Mouse (Mus musculus) kidney, adult 10 weeks (tissue): ENCODE results near the gene Vmn1r12. TPM values are rescaled to one million over a fixed set of nuclear protein-coding genes. Genes with fewer than 3 reads are reported as not detected.

Experiments used
- polyA plus RNA-seq: library from polyadenylated mRNA; stranded (reverse); fragments of 350-450 nt; fragmentation: Illumina TruSeq; extraction: RNeasy Lipid Tissue Mini Kit (QIAGEN cat#74804); gene quantifications from one replicate; pipeline ENCODE4 v1.2.3, GENCODE M21; 2014; ENCODE audit warnings: low read depth, low replicate concordance

Vmn1r12 gene
- not detected for polyA plus RNA-seq

GRCm38 (mm10) chr6:57156619-57157018, at the start of gene Vmn1r12:
Gene Vmn1r12 (plus strand): TSS chr6:57156919.

DNA sequence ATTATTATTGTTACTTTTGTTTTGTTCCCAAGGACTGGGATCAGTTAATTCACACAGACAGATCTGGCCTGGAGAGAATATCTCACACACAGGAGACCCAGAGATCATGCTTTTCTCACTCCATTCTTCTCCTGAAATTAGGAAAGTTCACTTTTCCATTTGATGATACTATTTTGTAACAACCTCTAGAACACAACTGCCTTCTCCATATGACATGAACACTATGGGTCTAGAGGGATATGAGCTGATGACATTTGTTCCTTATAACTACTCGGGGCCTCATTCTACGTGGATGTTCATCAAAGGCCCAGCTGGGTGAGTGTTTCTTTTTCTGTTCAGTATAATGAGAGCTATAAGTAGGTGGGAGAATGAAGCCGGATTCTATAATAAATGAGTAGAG, 47.6 kb upstream of the Vmn1r12 start, which contains the start of gene Vmn1r10:
Gene Vmn1r10, plus strand, starts transcription at position 301 of the 400 bp plus-strand sequence.

DNA sequence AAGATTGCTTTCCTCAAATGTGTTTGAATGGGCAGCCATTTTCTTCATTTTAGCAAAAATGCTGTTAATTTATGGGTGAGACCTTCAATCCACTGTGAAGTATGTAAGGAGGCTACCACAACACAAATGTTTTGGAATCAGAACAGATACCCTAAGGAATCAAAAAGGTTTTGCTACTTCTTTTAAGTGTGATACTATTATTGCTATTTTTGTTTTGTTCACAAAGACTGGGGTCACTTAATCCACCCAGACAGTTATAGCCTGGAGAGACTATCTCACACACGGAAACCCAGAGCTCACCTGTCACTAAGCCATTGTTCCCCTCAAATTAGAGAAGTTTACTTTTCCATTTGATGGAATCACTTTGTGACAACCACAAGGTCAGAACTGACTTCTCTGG, 23.6 kb upstream of the Vmn1r12 start, which contains the start of gene Vmn1r11:
Gene Vmn1r11, plus strand, starts transcription at position 301 of the 400 bp plus-strand sequence.

DNA sequence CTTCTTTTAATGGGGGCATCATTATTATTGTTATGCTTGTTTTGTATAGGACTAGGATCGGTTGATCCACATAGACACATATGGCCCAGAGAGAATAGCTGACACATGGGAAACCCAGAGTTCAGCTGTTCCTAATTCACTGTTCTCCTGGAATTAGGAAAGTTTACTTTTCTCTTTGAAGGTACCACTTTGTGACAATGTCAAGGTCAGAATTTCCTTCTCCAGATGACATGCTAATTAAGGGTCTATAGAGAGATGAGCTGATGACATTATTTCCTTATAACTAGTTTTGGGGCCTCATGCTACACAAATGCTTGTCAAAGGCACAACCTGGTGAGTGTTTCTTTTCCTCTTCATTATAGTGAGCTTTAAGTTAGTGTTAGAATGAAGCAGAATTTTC, 46.3 kb downstream of the Vmn1r12 start, which contains the start of gene Vmn1r13:
Gene Vmn1r13, plus strand, starts transcription at position 301 of the 400 bp plus-strand sequence.

Other genes starting within 250 kb of the Vmn1r12 start
- gene Nt5c3, start 233.0 kb upstream of the Vmn1r12 start, polyA plus RNA-seq, result 206 TPM
- 1.9 TPM for gene Vmn1r4, start 232.9 kb upstream of the Vmn1r12 start, polyA plus RNA-seq
- gene Vmn1r5, start 186.6 kb upstream of the Vmn1r12 start, polyA plus RNA-seq, result not detected
- gene Vmn1r6, start 159.7 kb upstream of the Vmn1r12 start, polyA plus RNA-seq, result not detected
- gene Vmn1r7, start 131.6 kb upstream of the Vmn1r12 start, polyA plus RNA-seq, result not detected
- gene Vmn1r8, start 124.6 kb upstream of the Vmn1r12 start, polyA plus RNA-seq, result not detected
- not detected for gene Vmn1r9, start 90.1 kb upstream of the Vmn1r12 start, polyA plus RNA-seq
- not detected for gene Vmn1r10, start 47.5 kb upstream of the Vmn1r12 start, polyA plus RNA-seq
- gene Vmn1r11, start 23.5 kb upstream of the Vmn1r12 start, polyA plus RNA-seq, result not detected
- not detected for gene Vmn1r13, start 46.4 kb downstream of the Vmn1r12 start, polyA plus RNA-seq
- gene Vmn1r14, start 74.8 kb downstream of the Vmn1r12 start, polyA plus RNA-seq, result not detected
- not detected for gene Vmn1r15, start 101.0 kb downstream of the Vmn1r12 start, polyA plus RNA-seq
- not detected for gene Vmn1r16, start 172.6 kb downstream of the Vmn1r12 start, polyA plus RNA-seq
- gene Vmn1r17, start 206.8 kb downstream of the Vmn1r12 start, polyA plus RNA-seq, result not detected
- not detected for gene Vmn1r18, start 238.9 kb downstream of the Vmn1r12 start, polyA plus RNA-seq
- 0.57 TPM for gene Vmn1r19, start 246.9 kb downstream of the Vmn1r12 start, polyA plus RNA-seq